Mouse (Mus musculus): ENCODE measurements around the gene 5830411N06Rik.
A peak's percentile ranks its signal among the peaks of the same experiment; 100 is the strongest.

5830411N06Rik gene

GRCm38 (mm10) chr7:140247216-140247615 lies at the start of gene 5830411N06Rik:
5830411N06Rik (plus strand) TSS chr7:140247284.
- DNase-seq: no peak

GRCm38 (mm10) chr7:140201090-140201489 lies 46.0 kb upstream of the 5830411N06Rik start:
- DNase-seq: no peak

- no peak for DNase-seq
Measured at GRCm38 (mm10) chr7:140205864-140206263, 41.2 kb upstream of the 5830411N06Rik start, which contains the start of gene Olfr524. Olfr524 (minus strand) TSS chr7:140205964.

- DNase-seq: no peak
Measured at GRCm38 (mm10) chr7:140206904-140207303, 40.2 kb upstream of the 5830411N06Rik start.

- no peak for DNase-seq
Measured at GRCm38 (mm10) chr7:140208153-140208552, 38.9 kb upstream of the 5830411N06Rik start.

- peak; percentile 23 to 30 for DNase-seq
Measured at GRCm38 (mm10) chr7:140208677-140209076, 38.4 kb upstream of the 5830411N06Rik start.

GRCm38 (mm10) chr7:140213841-140214240 lies 33.2 kb upstream of the 5830411N06Rik start:
- no peak for DNase-seq

- no peak for DNase-seq
Measured at GRCm38 (mm10) chr7:140217967-140218366, 29.1 kb upstream of the 5830411N06Rik start, which contains the start of gene Cd163l1. Cd163l1 (plus strand) TSS chr7:140218267.

- no peak for DNase-seq
Measured at GRCm38 (mm10) chr7:140219268-140219667, 27.8 kb upstream of the 5830411N06Rik start.

GRCm38 (mm10) chr7:140220375-140220774 lies 26.7 kb upstream of the 5830411N06Rik start:
- no peak for DNase-seq

- no peak for DNase-seq
Measured at GRCm38 (mm10) chr7:140224209-140224608, 22.9 kb upstream of the 5830411N06Rik start.

GRCm38 (mm10) chr7:140228476-140228875 lies 18.6 kb upstream of the 5830411N06Rik start:
- DNase-seq: peak; percentile 45 to 61

- no peak for DNase-seq
Measured at GRCm38 (mm10) chr7:140231026-140231425, 16.1 kb upstream of the 5830411N06Rik start.

- DNase-seq: no peak
Measured at GRCm38 (mm10) chr7:140233696-140234095, 13.4 kb upstream of the 5830411N06Rik start.

- no peak for DNase-seq
Measured at GRCm38 (mm10) chr7:140253780-140254299, 6.8 kb downstream of the 5830411N06Rik start.

GRCm38 (mm10) chr7:140295746-140296145 lies 48.7 kb downstream of the 5830411N06Rik start:
- DNase-seq: no peak

- no peak for DNase-seq
Measured at GRCm38 (mm10) chr7:140296876-140297275, 49.8 kb downstream of the 5830411N06Rik start.

- no peak for DNase-seq
Measured at GRCm38 (mm10) chr7:140299416-140299815, 52.3 kb downstream of the 5830411N06Rik start.

GRCm38 (mm10) chr7:140319861-140320385 lies 72.8 kb downstream of the 5830411N06Rik start:
- peak; percentile 10 to 12 for DNase-seq

- DNase-seq: peak in 1 of 2 experiments; percentile 5
Measured at GRCm38 (mm10) chr7:140320558-140320957, 73.5 kb downstream of the 5830411N06Rik start, which contains the start of gene Olfr525. Olfr525 (plus strand) TSS chr7:140320858.

- no peak for DNase-seq
Measured at GRCm38 (mm10) chr7:140321135-140321534, 74.1 kb downstream of the 5830411N06Rik start.

- DNase-seq: peak; percentile 51 to 58
Measured at GRCm38 (mm10) chr7:140329766-140330304, 82.8 kb downstream of the 5830411N06Rik start.

GRCm38 (mm10) chr7:140333717-140334116 lies 86.6 kb downstream of the 5830411N06Rik start, which contains the start of gene Olfr527:
Olfr527 (plus strand) TSS chr7:140334017.
- DNase-seq: no peak
